Mouse (Mus musculus) CD4-positive, CD25-positive, alpha-beta regulatory T cell, adult 4 months (primary cell): ENCODE results near the gene Rps6ka2. TPM values are rescaled to one million over a fixed set of nuclear protein-coding genes. Genes with fewer than 3 reads are reported as not detected.
A peak's percentile ranks its signal among the peaks of the same experiment; 100 is the strongest.
"Not testable (repeated sequence)": the region's sequence is repeated elsewhere in the genome, so short reads cannot be mapped to it uniquely, and the experiment has no call there.

ENCODE experiments used
- ATAC-seq: one replicate; pipeline ENCODE4 v1.8.0; 2017
- polyA plus RNA-seq, 2 experiments: library from polyadenylated mRNA; unstranded; fragments of 100-300 nt; shearing (Covaris generic); gene quantifications; one replicate each; pipeline ENCODE4 v1.2.1; 2017

Rps6ka2 gene
- under 1 TPM; 0.58 to 0.87 TPM for polyA plus RNA-seq

DNA sequence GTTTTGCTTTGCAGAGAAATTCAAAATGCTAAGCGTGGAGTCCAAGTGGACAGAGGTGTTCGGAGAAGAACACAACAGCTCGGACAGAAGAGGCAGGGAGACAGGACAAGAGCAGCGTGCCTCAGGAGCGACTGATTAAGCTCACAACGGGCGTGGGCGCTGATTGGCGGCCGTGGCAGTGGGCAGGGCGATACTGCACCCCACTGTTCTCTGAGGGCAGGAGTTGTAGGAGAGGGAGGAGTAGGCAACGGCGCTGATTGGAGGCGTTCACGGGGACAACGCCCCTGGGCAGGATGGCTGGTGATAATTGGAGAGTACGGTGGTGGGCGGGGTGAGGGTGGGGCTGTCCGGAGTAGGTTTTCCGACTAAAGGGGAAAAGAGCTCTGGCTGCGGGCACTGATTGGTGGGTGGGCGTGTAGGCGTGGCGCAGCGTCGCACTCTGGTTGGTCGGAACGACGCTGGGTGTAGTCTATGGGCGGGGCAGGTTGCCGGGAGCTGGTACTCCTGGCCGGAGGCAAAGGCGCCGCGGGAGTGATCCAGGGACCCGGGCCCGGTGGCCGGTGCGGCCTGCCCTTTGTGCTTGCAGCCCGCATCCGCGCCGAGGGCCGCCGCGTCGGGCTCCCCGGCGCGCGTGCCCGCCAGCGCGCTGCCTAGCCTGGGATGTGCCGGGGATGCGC lies at the start of gene Rps6ka2:
Rps6ka2 (plus strand) TSS at position 489 of the 677 bp plus-strand sequence.
- peak; percentile 96 for ATAC-seq

DNA sequence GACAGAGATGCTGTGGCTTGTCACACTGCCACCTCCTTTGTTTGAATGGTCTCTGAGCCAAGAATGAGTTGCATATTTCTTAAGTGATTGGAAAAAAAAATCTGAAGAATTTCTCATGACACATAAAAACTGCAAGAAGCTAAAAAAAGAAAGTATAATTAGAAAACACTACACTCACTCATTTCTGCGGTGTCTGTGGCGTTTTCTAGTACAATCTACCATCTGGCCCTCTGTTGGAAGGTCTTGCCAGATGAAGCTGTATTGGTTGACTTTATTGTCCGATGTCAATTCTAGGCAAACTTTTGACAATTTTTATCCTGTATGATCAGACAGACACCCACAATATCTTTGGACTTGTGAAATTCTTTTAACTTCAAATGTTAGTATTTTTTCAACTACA lies 49.1 kb upstream of the Rps6ka2 start:
- not testable (repeated sequence) for ATAC-seq

- not testable (repeated sequence) for ATAC-seq
Observed at GRCm38 (mm10) chr17:7122554-7122953, 47.4 kb upstream of the Rps6ka2 start.

DNA sequence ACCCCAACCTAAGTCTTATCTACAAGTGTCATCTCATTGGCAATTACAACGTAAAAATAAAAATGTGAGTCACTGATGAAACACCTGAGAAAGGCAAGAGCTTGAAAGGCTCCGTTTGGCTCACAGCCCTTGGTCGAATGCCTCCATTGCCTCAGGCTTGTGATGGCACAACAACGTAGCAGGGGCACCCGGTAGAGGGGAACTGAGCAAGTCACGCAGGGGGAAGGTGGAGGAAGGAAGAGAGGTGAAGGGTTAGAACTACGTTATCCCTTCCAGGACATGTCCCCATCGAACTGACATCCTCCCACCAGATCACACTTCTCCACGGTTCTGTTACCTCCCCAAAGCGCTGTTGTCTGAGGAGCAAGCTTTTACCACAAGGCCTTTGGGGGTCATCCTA lies 43.4 kb upstream of the Rps6ka2 start:
- ATAC-seq = not testable (repeated sequence)

DNA sequence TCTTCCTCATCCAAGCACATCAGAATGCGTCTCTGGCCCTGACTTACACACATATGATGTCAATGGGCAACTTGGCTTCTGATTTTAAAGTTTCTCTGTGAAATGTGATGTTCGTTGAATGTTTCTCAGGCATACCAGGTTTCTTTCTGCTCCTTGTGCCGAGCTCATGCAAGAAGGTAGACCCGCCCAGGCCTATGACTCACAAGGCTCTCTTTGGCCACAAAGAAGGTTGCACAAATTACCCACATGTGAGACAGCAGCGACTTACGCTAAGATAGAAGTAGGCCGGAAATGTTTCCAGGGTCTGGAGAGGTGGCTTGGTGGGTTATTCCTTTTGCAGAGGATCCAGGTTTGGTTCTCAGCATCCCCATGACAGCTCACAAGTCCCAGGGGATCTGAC lies 35.9 kb upstream of the Rps6ka2 start:
- not testable (repeated sequence) for ATAC-seq

GRCm38 (mm10) chr17:7135277-7135676 lies 34.6 kb upstream of the Rps6ka2 start:
- ATAC-seq = not testable (repeated sequence)

GRCm38 (mm10) chr17:7138186-7138925 lies 31.6 kb upstream of the Rps6ka2 start:
- ATAC-seq = no peak

GRCm38 (mm10) chr17:7140399-7141174 lies 29.3 kb upstream of the Rps6ka2 start:
- no peak for ATAC-seq

- ATAC-seq = no peak
Observed at GRCm38 (mm10) chr17:7142367-7142766, 27.5 kb upstream of the Rps6ka2 start.

- ATAC-seq = no peak
Observed at GRCm38 (mm10) chr17:7143885-7144518, 25.9 kb upstream of the Rps6ka2 start.

DNA sequence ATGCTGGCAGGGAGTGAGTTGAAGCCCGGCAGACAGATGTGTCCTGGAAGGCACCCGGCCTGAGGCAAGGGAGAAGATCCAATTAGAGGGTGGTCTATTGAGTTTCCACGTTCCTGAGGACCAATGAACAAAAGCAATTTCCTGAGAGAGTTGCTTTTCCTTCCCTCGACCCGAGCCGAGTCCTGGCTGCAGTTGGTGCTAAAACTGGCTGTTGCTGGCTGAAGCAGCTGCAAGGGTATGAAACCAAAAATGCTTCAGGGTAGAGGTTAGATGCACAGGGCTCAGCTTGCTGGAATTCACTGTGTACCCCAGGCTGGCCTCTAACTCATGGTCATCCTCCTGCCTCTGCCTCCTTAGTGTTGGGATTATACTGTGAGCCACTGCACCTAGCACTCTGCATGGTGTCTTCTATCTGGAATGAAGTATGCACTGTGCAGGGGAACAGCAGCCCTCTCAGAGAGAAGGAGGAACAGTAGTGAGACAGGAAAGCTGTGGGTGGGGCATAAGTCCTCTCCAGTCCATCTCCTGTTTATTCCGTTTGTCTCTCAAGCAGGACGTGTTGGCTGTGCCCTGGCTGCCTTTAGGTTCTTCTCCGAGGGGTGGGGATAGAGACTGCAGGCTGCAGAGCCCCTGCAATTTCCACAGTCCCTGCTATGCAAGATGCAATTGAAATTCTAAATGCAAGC lies 24.4 kb upstream of the Rps6ka2 start:
- ATAC-seq = no peak

GRCm38 (mm10) chr17:7146479-7146878 lies 23.4 kb upstream of the Rps6ka2 start:
- no peak for ATAC-seq

GRCm38 (mm10) chr17:7147920-7148321 lies 22.0 kb upstream of the Rps6ka2 start:
- ATAC-seq = peak; percentile 53

DNA sequence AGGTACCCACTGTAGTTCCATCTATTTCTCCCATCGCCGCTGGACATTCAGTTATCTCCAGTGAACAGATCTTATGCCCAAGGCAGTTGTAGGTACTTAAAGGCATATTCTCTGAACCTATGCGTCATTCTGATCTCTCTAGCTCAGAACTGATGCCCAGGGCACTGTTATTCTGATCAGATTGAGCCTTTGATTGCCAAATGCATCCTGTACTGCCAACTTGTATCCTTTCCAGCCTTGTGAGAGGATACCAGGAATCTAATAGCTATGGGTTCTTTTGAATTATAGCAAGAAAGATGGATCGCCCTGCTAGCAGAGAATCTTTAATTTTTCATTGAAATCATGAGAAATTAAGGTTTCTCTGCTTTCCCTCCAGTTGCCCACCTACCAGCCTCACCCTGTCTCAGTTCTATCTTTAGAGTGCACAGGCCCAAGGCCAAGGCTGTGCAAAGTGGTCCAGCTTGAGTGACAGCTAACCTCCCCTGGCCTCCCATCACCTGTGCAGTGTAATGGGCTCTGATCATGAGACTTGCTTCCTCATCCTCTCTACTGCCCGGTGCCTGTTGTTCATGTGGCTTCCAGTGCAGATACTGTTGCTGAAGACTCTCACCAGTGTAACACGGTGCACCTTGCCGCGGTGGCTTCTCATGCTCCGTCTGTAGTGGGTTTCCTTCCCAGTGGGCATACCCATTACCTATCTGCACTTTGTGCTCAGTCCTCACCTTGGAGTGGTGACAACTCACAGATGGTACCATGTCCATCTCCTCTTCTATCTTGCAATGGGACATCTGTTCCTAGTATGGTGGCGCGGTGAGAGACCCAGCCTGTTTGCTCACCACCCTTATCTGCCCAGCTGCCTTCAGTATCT lies 20.4 kb upstream of the Rps6ka2 start:
- no peak for ATAC-seq

DNA sequence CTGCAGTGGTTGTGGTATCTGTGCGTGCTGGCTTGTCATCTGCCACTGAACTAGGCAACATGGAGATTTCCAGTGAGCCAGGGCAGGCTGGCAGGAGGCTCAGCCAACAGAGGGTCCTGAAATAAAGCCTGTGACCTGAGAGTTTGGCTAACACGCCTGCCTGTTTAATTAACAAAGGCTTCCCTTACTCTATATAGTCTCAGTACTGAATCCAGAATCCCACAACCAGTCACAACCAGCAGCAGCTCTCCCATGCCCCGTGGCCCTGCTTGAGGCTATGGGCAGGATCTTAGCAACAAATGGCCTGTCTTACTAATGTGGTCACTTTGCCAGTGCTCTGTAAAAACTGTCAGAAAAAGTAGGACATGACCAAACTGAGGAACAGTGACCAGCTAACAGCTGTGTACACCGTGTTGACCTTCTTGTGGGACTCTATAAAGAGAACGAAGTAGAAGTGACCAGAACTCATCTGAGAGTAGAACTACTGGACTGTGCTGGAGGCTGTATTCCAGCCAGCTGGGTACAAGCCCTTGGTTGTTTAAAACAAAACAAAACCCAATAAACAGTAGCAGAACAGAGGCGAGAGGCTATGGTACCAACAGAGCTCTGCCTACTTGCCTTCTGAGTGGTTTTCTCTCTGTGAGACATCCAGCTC lies 18.3 kb upstream of the Rps6ka2 start:
- no peak for ATAC-seq

GRCm38 (mm10) chr17:7152662-7153061 lies 17.3 kb upstream of the Rps6ka2 start:
- no peak for ATAC-seq

DNA sequence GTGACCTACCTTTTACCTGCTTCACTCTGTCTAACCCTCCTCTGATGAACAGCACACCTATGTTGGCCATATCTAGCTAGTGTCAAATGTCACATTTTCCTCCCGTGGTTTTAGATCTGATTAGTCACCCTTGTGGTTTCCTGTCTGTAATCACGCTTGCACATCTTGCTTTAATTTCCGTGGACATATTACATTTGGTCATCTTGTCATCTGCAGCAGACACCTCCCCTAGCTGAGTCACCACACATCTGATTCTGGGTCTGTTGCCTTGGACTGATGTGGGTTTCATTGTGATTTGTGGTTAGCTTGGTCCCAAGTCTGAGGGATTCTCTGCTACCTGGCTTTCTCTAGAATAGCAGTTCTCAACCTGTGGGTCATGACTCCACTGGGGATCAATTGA lies 6.0 kb upstream of the Rps6ka2 start:
- ATAC-seq = peak; percentile 87

GRCm38 (mm10) chr17:7165524-7165923 lies 4.4 kb upstream of the Rps6ka2 start:
- ATAC-seq = no peak

GRCm38 (mm10) chr17:7168961-7169626 lies 821 bp upstream of the Rps6ka2 start:
- ATAC-seq = peak; percentile 18
